Mouse (Mus musculus): Measurements from ENCODE around the gene Nf1.

GRCm38 (mm10) chr11:79403625-79404319, 64.3 kb downstream of the Nf1 start:
- TF ChIP-seq CTCF (IDR thresholded peaks at IDR 0.05) (no peak), EP300 (IDR thresholded peaks at IDR 0.05) (no peak)
